Mouse (Mus musculus) liver, embryonic 14.5 days (tissue): ENCODE results near the gene Stra8.

Experiments
- CTCF ChIP-seq: IDR thresholded peaks from 2 replicates; pipeline ENCODE4 v1.5.1; 2016; ENCODE audit warnings: antibody characterized with exemption, low read depth, control low read depth
- EP300 ChIP-seq: IDR thresholded peaks from 2 replicates; pipeline ENCODE4 v1.6.1; 2016; ENCODE audit warnings: antibody characterized with exemption, low read depth

DNA sequence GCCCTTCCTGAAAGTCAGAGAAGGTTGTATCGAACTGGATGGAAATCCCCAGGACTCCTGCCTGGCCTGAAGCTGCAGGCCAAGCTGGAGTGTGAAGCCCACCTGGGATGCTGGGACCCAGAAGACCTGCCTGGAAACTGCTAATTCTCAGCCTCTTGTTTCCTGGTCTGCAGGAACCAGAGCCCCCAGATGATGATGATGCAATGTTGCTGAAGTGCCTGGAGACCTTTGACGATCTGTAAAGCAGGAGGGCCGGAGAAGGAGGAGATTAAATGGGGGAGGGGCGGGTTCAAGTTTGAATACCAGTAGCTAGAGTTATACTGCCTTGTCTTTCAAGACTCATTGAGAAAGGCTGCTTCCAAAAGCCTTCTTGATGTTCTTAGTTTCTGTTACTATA is 19.0 kb downstream of the Stra8 start:
- TF ChIP-seq CTCF, result no peak
- TF ChIP-seq EP300, result no peak
